Comparison of ENCODE assay signal across 10 mouse cellular contexts in genomic region chr11:69370817-69371215, GRCm38 (mm10). TPM values are rescaled to one million over a fixed set of nuclear protein-coding genes. Genes with fewer than 3 reads are reported as not detected.
DNase-seq lines count a peak whose midpoint lies in the region; ATAC-seq and TF ChIP-seq lines count a peak whose summit lies in the region.
"Had no signal": no experiment of that assay in that cellular context is flagged by ENCODE, and none has a peak within 500 bp of the region (broad histone marks: within the 10 kb centered on the region; RNA-seq: fewer than 3 reads in every experiment).

No protein-coding gene starts in this region.

- intact Hi-C loops in left cerebral cortex, adult 2 months (cut with DNase I) = no loop called here
- intact Hi-C loops in left cerebral cortex, postnatal 14 days (cut with DNase I) = no loop called here

- H3K4me3 ChIP-seq in left cerebral cortex, adult 2 months = no peak overlapping the region
- H3K4me3 ChIP-seq in embryonic facial prominence, embryonic 14.5 days (ENCODE audit: low read depth, low read length) = peak overlapping the region; percentile 10; the same call in 1 of the 2 replicates
- H3K4me3 ChIP-seq in intestine, embryonic 14.5 days (ENCODE audit: low read depth, low read length) = peak overlapping the region; percentile 6; the same call in 1 of the 2 replicates
- no peak overlapping the region for H3K4me3 ChIP-seq in neural tube, embryonic 12.5 days
- H3K4me3 ChIP-seq: erythroblast, embryonic 14.5 days had no signal

- DNase-seq in left cerebral cortex, adult 2 months (ENCODE audit: extremely low spot score in 1 of 2, low spot score in 2 of 2) = no peak
- DNase-seq in left cerebral cortex, adult 8-10 months (ENCODE audit: low spot score in 2 of 2) = no peak
- no peak for DNase-seq in embryonic facial prominence, embryonic 14.5 days (ENCODE audit: low spot score)
- no peak for DNase-seq in intestine, embryonic 14.5 days (ENCODE audit: low spot score)
- no peak for DNase-seq in left cerebral cortex, postnatal 14 days (ENCODE audit: low spot score in 2 of 2)
- no peak for DNase-seq in layer of hippocampus, adult 11-12 months (ENCODE audit: low spot score)
- no peak for DNase-seq in adrenal gland, postnatal 25 days
- DNase-seq: thymus, postnatal 25 days had no signal

- 23% methylated on average over 9 of the region's 9 CpGs for WGBS in embryonic facial prominence, embryonic 14.5 days
- WGBS in intestine, embryonic 14.5 days = 18% methylated on average over 9 of the region's 9 CpGs
- 10% methylated on average over 9 of the region's 9 CpGs for WGBS in neural tube, embryonic 12.5 days

- H3K9me3 ChIP-seq in embryonic facial prominence, embryonic 14.5 days (ENCODE audit: control insufficient read depth, low read length) = no peaks in the 10 kb centered on the region
- H3K9me3 ChIP-seq in intestine, embryonic 14.5 days (ENCODE audit: control insufficient read depth, low read length) = no peaks in the 10 kb centered on the region
- H3K9me3 ChIP-seq in neural tube, embryonic 12.5 days = no peaks in the 10 kb centered on the region

- H3K36me3 ChIP-seq in embryonic facial prominence, embryonic 14.5 days (ENCODE audit: control insufficient read depth, insufficient read depth, low read length) = peaks cover 23% of the 10 kb centered on the region
- H3K36me3 ChIP-seq in intestine, embryonic 14.5 days (ENCODE audit: control insufficient read depth, insufficient read depth, low read length) = peaks cover 13% of the 10 kb centered on the region
- H3K36me3 ChIP-seq in neural tube, embryonic 12.5 days = peaks cover 13% of the 10 kb centered on the region

- H3K27ac ChIP-seq in left cerebral cortex, adult 2 months = peak overlapping the region; percentile 25; the same call in 1 of the 2 replicates
- peak overlapping the region; percentile 100 for H3K27ac ChIP-seq in embryonic facial prominence, embryonic 14.5 days (replicated peaks; ENCODE audit: low read depth, low read length)
- H3K27ac ChIP-seq in intestine, embryonic 14.5 days (ENCODE audit: low read depth) = peak overlapping the region; percentile 64
- H3K27ac ChIP-seq in neural tube, embryonic 12.5 days = peak overlapping the region; percentile 59; the same call in 1 of the 2 replicates

- no peak for TF ChIP-seq CTCF in left cerebral cortex, adult 2 months (IDR thresholded peaks at IDR 0.05)

- no peaks in the 10 kb centered on the region for H3K27me3 ChIP-seq in embryonic facial prominence, embryonic 14.5 days (replicated peaks; ENCODE audit: control insufficient read depth, insufficient read depth, low read length)
- H3K27me3 ChIP-seq in intestine, embryonic 14.5 days (replicated peaks; ENCODE audit: control insufficient read depth, insufficient read depth, low read length) = no peaks in the 10 kb centered on the region
- H3K27me3 ChIP-seq in neural tube, embryonic 12.5 days (replicated peaks) = no peaks in the 10 kb centered on the region

- ATAC-seq in embryonic facial prominence, embryonic 14.5 days (ENCODE audit: low read depth) = no peak
- ATAC-seq in intestine, embryonic 14.5 days (replicated peaks; ENCODE audit: low FRiP score, low TSS enrichment, low read depth) = no peak
- no peak for ATAC-seq in neural tube, embryonic 12.5 days (ENCODE audit: low FRiP score, low read depth)

- peaks cover 20% of the 10 kb centered on the region for H3K4me1 ChIP-seq in embryonic facial prominence, embryonic 14.5 days (ENCODE audit: control insufficient read depth, insufficient read depth, low read length)
- H3K4me1 ChIP-seq in intestine, embryonic 14.5 days (replicated peaks; ENCODE audit: control insufficient read depth, insufficient read depth, low read length) = peaks cover 28% of the 10 kb centered on the region
- peaks cover 39% of the 10 kb centered on the region for H3K4me1 ChIP-seq in neural tube, embryonic 12.5 days

- H3K9ac ChIP-seq in embryonic facial prominence, embryonic 14.5 days (ENCODE audit: low read depth, low read length) = peak overlapping the region; percentile 47; the same call in 1 of the 2 replicates
- H3K9ac ChIP-seq in intestine, embryonic 14.5 days (ENCODE audit: low read length) = no peak overlapping the region
- H3K9ac ChIP-seq in neural tube, embryonic 12.5 days = no peak overlapping the region

- peak overlapping the region; percentile 41 for H3K4me2 ChIP-seq in embryonic facial prominence, embryonic 14.5 days (ENCODE audit: low read depth, low read length)
- H3K4me2 ChIP-seq in intestine, embryonic 14.5 days (ENCODE audit: low read length) = peak overlapping the region; percentile 38
- H3K4me2 ChIP-seq in neural tube, embryonic 12.5 days (replicated peaks) = peak overlapping the region; percentile 48

RNA-seq across cellular contexts. Expression of gene Chd3, which starts 1.6 kb away (rescaled TPM):
- total RNA-seq in left cerebral cortex, adult 2 months (2021) = 100 to 1,000 TPM; 406 to 416 TPM
- 100 to 1,000 TPM; 370 to 420 (median 387) TPM for total RNA-seq in left cerebral cortex, adult 8-10 months (2022)
- polyA plus RNA-seq in embryonic facial prominence, embryonic 14.5 days (2014; fragmentation: Nextera tagmentation; extraction: Ambion mirVana) = 68.9 and 73.3 TPM in 2 replicates
- polyA plus RNA-seq in intestine, embryonic 14.5 days (2014; fragmentation: Nextera tagmentation; extraction: Ambion mirVana) = 52.4 and 62.3 TPM in 2 replicates
- polyA plus RNA-seq in neural tube, embryonic 12.5 days (2016; fragmentation: Nextera tagmentation; extraction: Ambion mirVana) = 87.1 and 93.0 TPM in 2 replicates
- 100 to 1,000 TPM; 531 to 563 TPM for total RNA-seq in left cerebral cortex, postnatal 14 days (2021)
- total RNA-seq in adrenal gland, postnatal 25 days (2021) = 105 and 111 TPM in 2 replicates

RNA-seq across cellular contexts. Expression of gene Naa38, which starts 24.5 kb away (rescaled TPM):
- 100 to 1,000 TPM in 1 of 2 experiments, 10 to 100 TPM in 1; 94.0 to 113 TPM for total RNA-seq in left cerebral cortex, adult 2 months (2021)
- total RNA-seq in left cerebral cortex, adult 8-10 months (2022) = 100 to 1,000 TPM in 3 of 4 experiments, 10 to 100 TPM in 1; 99.9 to 140 (median 114) TPM
- polyA plus RNA-seq in embryonic facial prominence, embryonic 14.5 days (2014; fragmentation: Nextera tagmentation; extraction: Ambion mirVana) = 160 and 177 TPM in 2 replicates
- 184 and 197 TPM in 2 replicates for polyA plus RNA-seq in intestine, embryonic 14.5 days (2014; fragmentation: Nextera tagmentation; extraction: Ambion mirVana)
- polyA plus RNA-seq in neural tube, embryonic 12.5 days (2016; fragmentation: Nextera tagmentation; extraction: Ambion mirVana) = 105 and 111 TPM in 2 replicates
- total RNA-seq in left cerebral cortex, postnatal 14 days (2021) = 100 to 1,000 TPM in 1 of 2 experiments, 10 to 100 TPM in 1; 92.0 to 106 TPM
- total RNA-seq in adrenal gland, postnatal 25 days (2021) = 127 and 149 TPM in 2 replicates

RNA-seq across cellular contexts. Expression of gene Cyb5d1, which starts 24.6 kb away (rescaled TPM):
- total RNA-seq in left cerebral cortex, adult 2 months (2021) = 10 to 100 TPM; 40.7 to 45.6 TPM
- 10 to 100 TPM; 38.0 to 43.7 (median 42.5) TPM for total RNA-seq in left cerebral cortex, adult 8-10 months (2022)
- 23.8 and 24.2 TPM in 2 replicates for polyA plus RNA-seq in embryonic facial prominence, embryonic 14.5 days (2014; fragmentation: Nextera tagmentation; extraction: Ambion mirVana)
- polyA plus RNA-seq in intestine, embryonic 14.5 days (2014; fragmentation: Nextera tagmentation; extraction: Ambion mirVana) = 23.3 and 23.8 TPM in 2 replicates
- polyA plus RNA-seq in neural tube, embryonic 12.5 days (2016; fragmentation: Nextera tagmentation; extraction: Ambion mirVana) = 48.5 and 49.9 TPM in 2 replicates
- total RNA-seq in left cerebral cortex, postnatal 14 days (2021) = 10 to 100 TPM; 36.8 to 42.0 TPM
- total RNA-seq in adrenal gland, postnatal 25 days (2021) = 43.5 and 51.0 TPM in 2 replicates

RNA-seq across cellular contexts. Expression of gene Tmem88, which starts 27.2 kb away (rescaled TPM):
- total RNA-seq in left cerebral cortex, adult 2 months (2021) = 1 to 10 TPM; 2.9 to 3.8 TPM
- total RNA-seq in left cerebral cortex, adult 8-10 months (2022) = 1 to 10 TPM; 3.3 to 4.8 (median 3.5) TPM
- 19.2 and 21.0 TPM in 2 replicates for polyA plus RNA-seq in embryonic facial prominence, embryonic 14.5 days (2014; fragmentation: Nextera tagmentation; extraction: Ambion mirVana)
- polyA plus RNA-seq in intestine, embryonic 14.5 days (2014; fragmentation: Nextera tagmentation; extraction: Ambion mirVana) = 34.8 and 38.4 TPM in 2 replicates
- 13.7 TPM in 2 replicates for polyA plus RNA-seq in neural tube, embryonic 12.5 days (2016; fragmentation: Nextera tagmentation; extraction: Ambion mirVana)
- 1 to 10 TPM; 2.6 to 2.9 TPM for total RNA-seq in left cerebral cortex, postnatal 14 days (2021)
- total RNA-seq in adrenal gland, postnatal 25 days (2021) = 13.9 and 16.9 TPM in 2 replicates

RNA-seq across cellular contexts. Expression of gene Rnf227, which starts 30.6 kb away (rescaled TPM):
- 100 to 1,000 TPM; 170 to 181 TPM for total RNA-seq in left cerebral cortex, adult 2 months (2021)
- 100 to 1,000 TPM; 160 to 180 (median 169) TPM for total RNA-seq in left cerebral cortex, adult 8-10 months (2022)
- polyA plus RNA-seq in embryonic facial prominence, embryonic 14.5 days (2014; fragmentation: Nextera tagmentation; extraction: Ambion mirVana) = 15.6 and 17.1 TPM in 2 replicates
- 13.2 and 14.3 TPM in 2 replicates for polyA plus RNA-seq in intestine, embryonic 14.5 days (2014; fragmentation: Nextera tagmentation; extraction: Ambion mirVana)
- polyA plus RNA-seq in neural tube, embryonic 12.5 days (2016; fragmentation: Nextera tagmentation; extraction: Ambion mirVana) = 51.3 and 58.6 TPM in 2 replicates
- total RNA-seq in left cerebral cortex, postnatal 14 days (2021) = 100 to 1,000 TPM in 1 of 2 experiments, 10 to 100 TPM in 1; 95.7 to 101 TPM
- 6.8 and 7.7 TPM in 2 replicates for total RNA-seq in adrenal gland, postnatal 25 days (2021)

Comparison
In these comparisons a context has a peak if more than half of its experiments do, and no peak if none do; other contexts are left out.
1. H3K27ac ChIP-seq: peak in every context shown above with its lines; median percentile 100 in embryonic facial prominence, embryonic 14.5 days; 64 in intestine, embryonic 14.5 days; 59 in neural tube, embryonic 12.5 days; 25 in left cerebral cortex, adult 2 months.
2. H3K4me3 ChIP-seq: peak in embryonic facial prominence, embryonic 14.5 days (single experiment) and intestine, embryonic 14.5 days (single experiment); none in left cerebral cortex, adult 2 months (single experiment) and neural tube, embryonic 12.5 days (single experiment).
3. Peak in every context shown above with its lines, with median percentiles within 50 percentile points of each other: H3K4me2 ChIP-seq.